Mouse (Mus musculus) midbrain, embryonic 15.5 days (tissue): Measurements from ENCODE around the gene Dst. TPM values are rescaled to one million over a fixed set of nuclear protein-coding genes. Genes with fewer than 3 reads are reported as not detected.
A peak's percentile ranks its signal among the peaks of the same experiment; 100 is the strongest.

Experiments used
- ATAC-seq: fragments of 200-750 bp; cut with Nextera tagmentation; replicated peaks from 2 replicates; pipeline ENCODE4 v1.8.0; 2017; ENCODE audit warnings: moderate TSS enrichment
- H3K27ac ChIP-seq: fragments of 300-500 bp; sonication (generic); 2 replicates; pipeline ENCODE4 v1.5.1; 2015; ENCODE audit warnings: mild to moderate bottlenecking, inconsistent platforms
- H3K27me3 ChIP-seq: fragments of 300-500 bp; sonication (generic); replicated peaks from 2 replicates; pipeline ENCODE4 v1.6.1; 2015; ENCODE audit warnings: inconsistent platforms
- H3K36me3 ChIP-seq: fragments of 300-500 bp; sonication (generic); replicated peaks from 2 replicates; pipeline ENCODE4 v1.6.1; 2015; ENCODE audit warnings: inconsistent platforms
- H3K4me1 ChIP-seq: fragments of 300-500 bp; sonication (generic); 2 replicates; pipeline ENCODE4 v1.6.1; 2015; ENCODE audit warnings: inconsistent platforms
- H3K4me2 ChIP-seq: fragments of 300-500 bp; sonication (generic); 2 replicates; pipeline ENCODE4 v1.6.1; 2015; ENCODE audit warnings: inconsistent platforms, mild to moderate bottlenecking, moderate library complexity
- H3K4me3 ChIP-seq: fragments of 300-500 bp; sonication (generic); 2 replicates; pipeline ENCODE4 v1.5.1; 2015; ENCODE audit warnings: mild to moderate bottlenecking, inconsistent platforms
- H3K9ac ChIP-seq: fragments of 300-500 bp; sonication (generic); 2 replicates; pipeline ENCODE4 v1.6.1; 2015; ENCODE audit warnings: mild to moderate bottlenecking, inconsistent platforms
- H3K9me3 ChIP-seq: fragments of 300-500 bp; sonication (generic); 2 replicates; pipeline ENCODE4 v1.6.1; 2016; ENCODE audit warnings: inconsistent platforms
- WGBS: fragments of 180-500 bp; shearing (Covaris S2); methylation state at CpG from one replicate; pipeline ENCODE4 v1.1.7; 2015; ENCODE audit warnings: mixed read lengths; 5-methylcytosine and 5-hydroxymethylcytosine counted together
- polyA plus RNA-seq: library from polyadenylated mRNA; unstranded; fragments of >200 nt; fragmentation: Nextera tagmentation; extraction: Ambion mirVana; gene quantifications from 2 replicates; pipeline ENCODE4 v1.2.1, GENCODE M21; 2015

Dst gene
- polyA plus RNA-seq, 1 experiment from 2014 or later = 43.0 TPM

DNA sequence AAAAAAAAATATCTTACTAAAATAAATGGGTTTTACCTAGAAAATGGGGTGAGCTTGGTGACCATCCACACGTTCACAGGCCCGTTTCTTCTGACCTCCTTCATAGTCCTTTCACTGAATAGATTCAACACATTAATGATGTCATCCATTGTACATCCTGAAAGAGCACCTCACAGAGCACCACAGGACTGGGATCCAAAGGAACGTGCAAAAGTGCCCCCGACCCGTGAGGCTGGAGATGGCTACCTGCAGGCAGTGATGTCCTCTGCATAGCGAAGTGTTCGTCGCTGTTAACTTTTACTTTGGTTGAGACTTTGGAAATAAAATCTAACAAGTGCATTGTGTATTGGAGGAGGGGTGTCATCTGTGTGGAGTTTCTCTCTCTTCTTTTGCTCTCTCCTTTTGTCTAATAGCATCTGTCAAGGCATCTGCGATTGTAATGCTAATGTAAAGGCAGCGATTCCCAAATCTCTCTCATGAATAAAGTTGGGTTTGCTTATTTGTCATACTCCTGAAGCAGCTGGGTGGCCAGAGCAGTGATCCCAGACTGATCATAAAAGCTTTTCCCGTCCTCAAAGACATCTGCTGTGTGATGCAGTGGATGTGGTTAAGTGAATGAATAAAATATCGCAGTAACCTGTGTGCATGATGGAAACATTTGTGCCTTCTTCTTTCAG is 275.4 kb downstream of the Dst start:
- Histone ChIP-seq H3K36me3 (peaks cover 9% of the 10 kb centered on the region), H3K27me3 (no peaks in the 10 kb centered on the region), H3K4me3 (no peak overlapping the region), H3K9me3 (no peaks in the 10 kb centered on the region), H3K9ac (no peak overlapping the region), H3K27ac (0 out of 2 replicates have a peak overlapping the region, but pooled peaks have one; percentile 8), H3K4me1 (peaks cover 15% of the 10 kb centered on the region), H3K4me2 (no peak overlapping the region)
- 0 out of 2 replicates have a peak, but pooled peaks have one; percentile 34 for ATAC-seq
- 24% methylated on average over 12 of the region's 12 CpGs for WGBS

DNA sequence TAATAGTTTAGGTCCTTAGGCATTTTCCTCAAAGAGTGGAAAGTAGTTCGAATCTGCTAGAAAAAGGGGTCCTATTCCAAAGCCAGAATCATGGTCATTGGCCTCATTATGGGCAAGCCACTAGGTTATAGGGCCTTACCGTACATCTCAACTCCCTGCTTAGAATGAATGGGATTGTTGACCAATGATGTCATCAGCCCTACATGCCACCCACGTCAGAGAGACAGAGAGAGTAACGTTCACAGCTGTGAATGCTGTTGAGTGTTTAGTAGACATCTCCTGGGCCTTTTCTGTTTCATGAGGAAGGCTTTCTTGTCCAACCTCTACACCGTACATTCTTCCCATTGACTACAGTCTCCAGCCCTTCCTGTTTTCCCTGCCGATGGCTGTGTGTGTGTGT is 276.2 kb downstream of the Dst start:
- Histone ChIP-seq H3K4me3 (no peak overlapping the region), H3K9me3 (no peaks in the 10 kb centered on the region), H3K36me3 (peaks cover 5% of the 10 kb centered on the region), H3K27ac (no peak overlapping the region), H3K27me3 (no peaks in the 10 kb centered on the region), H3K9ac (no peak overlapping the region), H3K4me1 (peaks cover 15% of the 10 kb centered on the region), H3K4me2 (no peak overlapping the region)
- WGBS = 63% methylated on average over 6 of the region's 6 CpGs
- no peak; the same call in 1 of the 2 replicates for ATAC-seq

DNA sequence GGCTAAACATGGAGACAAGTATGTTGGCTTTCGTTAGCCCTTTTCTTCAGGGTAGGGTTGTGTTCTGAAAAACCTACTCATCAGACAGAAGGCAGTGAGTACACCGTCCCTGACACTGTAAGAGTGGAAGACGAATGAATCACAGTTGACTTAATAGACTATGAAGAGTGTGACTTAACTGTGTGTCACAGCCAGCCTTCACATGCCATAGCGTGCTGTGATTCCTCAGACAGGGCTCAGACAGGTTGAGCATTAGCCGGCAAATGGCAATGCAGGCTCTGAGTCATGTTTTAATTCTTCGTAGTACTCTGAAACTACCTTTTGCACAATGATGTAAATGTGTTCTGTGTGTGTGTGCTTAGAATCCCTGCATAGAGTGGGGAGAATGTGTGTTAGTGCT is 278.0 kb downstream of the Dst start:
- Histone ChIP-seq H3K27ac (no peak overlapping the region), H3K27me3 (no peaks in the 10 kb centered on the region), H3K4me2 (no peak overlapping the region), H3K4me3 (no peak overlapping the region), H3K36me3 (0 out of 2 replicates have a peak, but pooled peaks cover 3% of the 10 kb centered on the region), H3K9ac (no peak overlapping the region), H3K9me3 (no peaks in the 10 kb centered on the region), H3K4me1 (peaks cover 15% of the 10 kb centered on the region)
- 91% methylated on average over 6 of the region's 6 CpGs for WGBS
- ATAC-seq = no peak

DNA sequence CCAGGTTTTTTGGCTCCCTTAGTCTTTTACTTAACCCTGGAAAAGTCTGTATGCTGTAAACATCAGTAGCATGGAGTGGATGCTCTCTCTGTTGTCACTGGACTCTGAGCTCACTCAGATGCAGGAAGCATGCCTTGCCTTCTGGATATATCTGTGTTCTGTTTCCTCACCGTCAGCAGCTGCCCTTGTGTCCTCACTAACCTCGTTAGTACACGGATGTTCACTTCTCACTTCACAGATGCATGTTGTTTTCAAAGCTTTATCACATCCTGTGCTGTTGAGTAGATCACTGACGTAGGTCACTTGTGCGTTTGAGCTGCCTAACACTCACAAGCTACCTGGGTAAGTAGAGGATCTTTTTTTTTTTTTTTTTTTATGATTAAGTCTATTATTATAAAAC is 279.5 kb downstream of the Dst start:
- Histone ChIP-seq H3K4me2 (no peak overlapping the region), H3K9ac (no peak overlapping the region), H3K27ac (no peak overlapping the region), H3K36me3 (peaks cover 4% of the 10 kb centered on the region; the same call in 1 of the 2 replicates), H3K4me1 (peaks cover 11% of the 10 kb centered on the region), H3K9me3 (no peaks in the 10 kb centered on the region), H3K27me3 (no peaks in the 10 kb centered on the region), H3K4me3 (no peak overlapping the region)
- no peak for ATAC-seq
- 82% methylated on average over 5 of the region's 5 CpGs for WGBS

DNA sequence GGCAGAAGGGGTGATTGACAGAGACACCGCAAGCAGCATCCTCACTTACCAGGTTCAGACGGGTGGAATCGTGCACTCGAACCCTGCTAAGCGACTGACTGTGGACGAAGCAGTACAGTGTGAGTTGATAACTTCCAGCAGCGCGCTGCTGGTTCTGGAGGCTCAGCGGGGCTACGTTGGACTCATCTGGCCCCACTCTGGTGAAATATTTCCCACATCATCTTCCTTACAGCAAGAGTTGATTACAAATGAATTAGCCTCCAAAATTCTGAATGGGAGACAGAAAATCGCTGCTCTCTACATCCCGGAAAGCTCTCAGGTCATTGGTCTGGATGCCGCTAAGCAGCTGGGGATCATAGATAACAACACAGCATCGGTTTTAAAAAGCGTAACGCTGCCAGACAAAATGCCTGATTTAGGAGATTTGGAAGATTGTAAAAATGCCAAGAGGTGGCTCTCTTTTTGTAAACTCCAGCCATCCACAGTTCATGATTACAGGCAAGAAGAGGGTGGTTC is 280.8 kb downstream of the Dst start:
- no peak overlapping the region for H3K9ac ChIP-seq
- no peaks in the 10 kb centered on the region for H3K9me3 ChIP-seq
- no peak overlapping the region for H3K27ac ChIP-seq
- no peaks in the 10 kb centered on the region for H3K27me3 ChIP-seq
- no peak overlapping the region for H3K4me3 ChIP-seq
- H3K4me1 ChIP-seq = no peaks in the 10 kb centered on the region
- peaks cover 16% of the 10 kb centered on the region for H3K36me3 ChIP-seq
- 87% methylated on average over 16 of the region's 16 CpGs for WGBS
- ATAC-seq = no peak
- no peak overlapping the region for H3K4me2 ChIP-seq

DNA sequence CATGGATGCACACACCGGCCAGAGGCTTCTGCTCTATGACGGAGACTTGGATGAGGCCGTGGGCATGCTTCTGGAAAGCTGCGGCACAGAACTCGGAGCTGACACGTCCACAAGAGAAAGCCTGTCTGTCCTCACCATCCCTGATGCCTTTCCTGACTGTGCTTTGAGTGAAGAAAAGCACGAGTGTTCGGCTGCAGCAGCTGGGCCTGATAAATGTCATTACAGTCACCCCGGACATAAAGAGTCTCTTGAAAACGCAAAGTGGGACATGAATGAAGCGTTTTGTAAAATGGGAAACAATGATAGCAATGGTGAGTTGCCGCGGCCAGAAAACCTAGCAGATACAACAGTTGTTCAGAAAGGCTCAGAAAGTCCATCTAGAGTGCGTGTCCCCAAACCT is 281.3 kb downstream of the Dst start:
- H3K9me3 ChIP-seq = no peaks in the 10 kb centered on the region
- H3K27ac ChIP-seq = no peak overlapping the region
- H3K9ac ChIP-seq = no peak overlapping the region
- no peaks in the 10 kb centered on the region for H3K4me1 ChIP-seq
- WGBS = 84% methylated on average over 14 of the region's 14 CpGs
- no peak for ATAC-seq
- no peak overlapping the region for H3K4me3 ChIP-seq
- peaks cover 22% of the 10 kb centered on the region for H3K36me3 ChIP-seq
- no peaks in the 10 kb centered on the region for H3K27me3 ChIP-seq
- H3K4me2 ChIP-seq = no peak overlapping the region

DNA sequence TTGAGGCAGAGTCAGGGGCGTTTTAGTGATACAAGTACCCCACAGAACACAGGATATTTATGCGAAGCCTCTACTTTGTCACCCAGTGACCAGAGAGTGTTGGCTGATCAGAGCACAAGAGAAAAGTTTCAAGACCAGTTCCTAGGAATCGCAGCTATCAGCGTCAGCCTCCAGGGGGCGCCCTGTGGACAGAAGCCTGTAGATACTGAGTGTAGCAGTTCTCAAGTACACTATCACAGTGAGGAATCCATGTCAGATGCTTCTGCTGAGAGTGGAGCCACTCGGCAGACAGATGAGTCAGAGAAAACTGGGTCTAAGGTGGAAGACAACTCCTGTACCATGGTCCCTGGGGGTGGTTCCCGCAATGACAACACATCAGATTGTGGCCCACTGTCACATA is 281.9 kb downstream of the Dst start:
- 66% methylated on average over 7 of the region's 7 CpGs for WGBS
- Histone ChIP-seq H3K4me3 (no peak overlapping the region), H3K36me3 (peaks cover 24% of the 10 kb centered on the region), H3K9ac (no peak overlapping the region), H3K4me1 (no peaks in the 10 kb centered on the region), H3K4me2 (no peak overlapping the region), H3K27ac (no peak overlapping the region), H3K9me3 (no peaks in the 10 kb centered on the region), H3K27me3 (no peaks in the 10 kb centered on the region)
- ATAC-seq = no peak

DNA sequence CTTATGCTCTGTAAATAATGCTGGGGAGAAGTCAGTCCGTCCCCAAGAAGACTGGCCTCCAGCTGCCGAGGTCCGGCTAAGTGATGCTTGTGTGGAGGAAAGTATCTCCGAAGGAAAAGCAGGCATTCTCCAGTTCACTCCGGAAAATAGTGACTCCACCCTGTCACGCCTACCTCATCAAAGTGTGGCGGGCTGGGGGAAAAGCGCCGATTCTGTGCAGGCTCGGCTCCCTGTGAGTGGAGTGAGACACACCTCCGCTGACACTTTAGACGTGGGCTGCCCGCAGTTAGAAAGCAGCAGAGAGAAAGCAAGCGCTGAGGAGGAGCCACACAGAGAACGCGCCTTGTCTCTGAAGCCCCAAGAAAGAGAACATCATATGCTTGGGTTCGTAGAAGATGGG is 284.1 kb downstream of the Dst start:
- H3K4me3 ChIP-seq = no peak overlapping the region
- no peak overlapping the region for H3K27ac ChIP-seq
- no peaks in the 10 kb centered on the region for H3K9me3 ChIP-seq
- H3K9ac ChIP-seq = no peak overlapping the region
- peaks cover 31% of the 10 kb centered on the region for H3K36me3 ChIP-seq
- no peak for ATAC-seq
- no peaks in the 10 kb centered on the region for H3K4me1 ChIP-seq
- H3K27me3 ChIP-seq = no peaks in the 10 kb centered on the region
- no peak overlapping the region for H3K4me2 ChIP-seq
- 93% methylated on average over 17 of the region's 17 CpGs for WGBS

DNA sequence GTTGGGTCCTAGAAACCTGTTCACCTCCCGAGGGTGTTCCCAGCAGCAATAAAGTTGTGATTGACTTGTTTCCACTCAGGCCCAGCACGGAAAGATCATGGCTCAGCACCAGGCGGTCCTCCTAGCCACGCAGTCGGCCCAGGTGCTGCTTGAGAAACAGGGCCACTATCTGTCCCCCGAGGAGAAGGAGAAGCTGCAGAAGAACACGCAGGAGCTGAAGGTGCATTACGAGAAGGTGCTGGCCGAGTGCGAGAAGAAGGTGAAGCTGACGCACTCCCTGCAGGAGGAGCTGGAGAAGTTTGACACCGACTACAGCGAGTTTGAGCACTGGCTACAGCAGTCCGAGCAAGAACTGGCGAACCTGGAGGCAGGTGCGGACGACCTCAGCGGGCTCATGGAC is 292.8 kb downstream of the Dst start:
- no peaks in the 10 kb centered on the region for H3K9me3 ChIP-seq
- 93% methylated on average over 18 of the region's 18 CpGs for WGBS
- H3K9ac ChIP-seq = no peak overlapping the region
- peaks cover 53% of the 10 kb centered on the region for H3K36me3 ChIP-seq
- H3K4me2 ChIP-seq = no peak overlapping the region
- H3K27ac ChIP-seq = no peak overlapping the region
- no peaks in the 10 kb centered on the region for H3K27me3 ChIP-seq
- H3K4me1 ChIP-seq = no peaks in the 10 kb centered on the region
- no peak for ATAC-seq
- no peak overlapping the region for H3K4me3 ChIP-seq

DNA sequence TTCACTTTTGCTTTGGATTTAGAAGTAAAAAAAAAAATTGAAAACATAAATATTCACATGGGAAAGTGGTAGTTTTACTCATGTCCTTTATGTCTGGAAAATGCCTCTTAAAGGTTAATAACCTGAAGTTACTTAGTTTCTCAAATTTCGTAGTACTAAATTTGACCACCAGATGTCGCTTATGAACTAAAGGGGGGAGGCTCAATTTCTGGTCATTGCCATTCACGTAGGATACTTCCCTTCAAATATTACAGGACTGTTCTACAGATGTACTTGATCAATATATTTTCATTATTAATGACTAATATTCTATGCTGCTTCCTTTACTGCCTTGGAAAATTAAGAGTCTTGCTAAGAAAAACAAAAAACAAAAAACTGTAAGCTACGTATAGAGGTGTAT is 293.5 kb downstream of the Dst start:
- WGBS = 42% methylated on average over 4 of the region's 4 CpGs
- Histone ChIP-seq H3K4me3 (no peak overlapping the region), H3K9me3 (no peaks in the 10 kb centered on the region), H3K4me2 (no peak overlapping the region), H3K27ac (no peak overlapping the region), H3K36me3 (peaks cover 49% of the 10 kb centered on the region), H3K27me3 (no peaks in the 10 kb centered on the region), H3K4me1 (no peaks in the 10 kb centered on the region), H3K9ac (no peak overlapping the region)
- no peak for ATAC-seq

DNA sequence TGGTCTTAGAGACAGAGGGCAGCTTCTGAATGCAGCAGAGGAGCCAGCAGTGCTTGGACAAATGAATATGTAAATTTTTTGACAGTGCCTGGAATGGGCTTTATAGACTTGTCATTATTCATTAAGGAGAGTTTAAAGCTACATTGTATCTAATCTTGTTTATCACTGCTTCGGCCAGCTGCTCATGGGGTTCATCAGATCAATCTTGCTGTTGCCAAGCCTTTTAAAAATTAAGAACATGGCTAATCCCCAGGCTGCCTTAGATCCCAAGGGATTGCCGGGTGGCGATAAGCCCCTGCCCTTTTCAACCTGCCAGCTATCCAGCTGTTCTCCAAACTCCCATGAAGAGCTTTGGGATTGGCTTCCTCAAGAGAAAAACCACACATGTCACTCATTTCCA is 303.7 kb downstream of the Dst start:
- H3K27ac ChIP-seq = no peak overlapping the region
- H3K27me3 ChIP-seq = no peaks in the 10 kb centered on the region
- no peak overlapping the region for H3K4me3 ChIP-seq
- no peak overlapping the region for H3K9ac ChIP-seq
- H3K4me2 ChIP-seq = no peak overlapping the region
- H3K4me1 ChIP-seq = peaks cover 4% of the 10 kb centered on the region
- WGBS = 24% methylated on average over 3 of the region's 3 CpGs
- H3K36me3 ChIP-seq = peaks cover 38% of the 10 kb centered on the region
- 0 out of 2 replicates have a peak, but pooled peaks have one; percentile 33 for ATAC-seq
- no peaks in the 10 kb centered on the region for H3K9me3 ChIP-seq

DNA sequence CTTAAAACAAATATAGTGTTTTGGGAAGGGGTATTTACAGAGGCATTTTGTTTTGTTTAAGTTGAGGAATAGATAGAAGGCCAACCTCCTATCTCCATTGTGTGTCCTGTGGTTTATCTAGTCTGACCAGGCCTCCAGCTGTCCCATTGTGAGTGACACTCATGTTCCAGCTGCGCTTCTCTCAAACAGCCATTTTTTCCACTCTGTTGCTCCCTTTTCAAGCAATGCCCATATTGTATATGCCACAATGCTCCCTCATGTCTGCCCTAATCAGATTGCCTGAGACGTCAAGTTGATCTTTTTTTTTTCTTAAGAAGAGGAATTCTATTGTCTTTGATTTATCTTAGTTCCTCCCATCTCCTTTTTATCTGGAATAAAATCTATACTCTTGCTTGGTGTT is 308.4 kb downstream of the Dst start:
- H3K27ac ChIP-seq = no peak overlapping the region
- H3K9ac ChIP-seq = no peak overlapping the region
- ATAC-seq = no peak
- WGBS = 24% methylated on average over 2 of the region's 2 CpGs
- no peaks in the 10 kb centered on the region for H3K9me3 ChIP-seq
- H3K36me3 ChIP-seq = peaks cover 44% of the 10 kb centered on the region
- H3K4me3 ChIP-seq = no peak overlapping the region
- H3K27me3 ChIP-seq = no peaks in the 10 kb centered on the region
- peaks cover 4% of the 10 kb centered on the region for H3K4me1 ChIP-seq
- H3K4me2 ChIP-seq = no peak overlapping the region

DNA sequence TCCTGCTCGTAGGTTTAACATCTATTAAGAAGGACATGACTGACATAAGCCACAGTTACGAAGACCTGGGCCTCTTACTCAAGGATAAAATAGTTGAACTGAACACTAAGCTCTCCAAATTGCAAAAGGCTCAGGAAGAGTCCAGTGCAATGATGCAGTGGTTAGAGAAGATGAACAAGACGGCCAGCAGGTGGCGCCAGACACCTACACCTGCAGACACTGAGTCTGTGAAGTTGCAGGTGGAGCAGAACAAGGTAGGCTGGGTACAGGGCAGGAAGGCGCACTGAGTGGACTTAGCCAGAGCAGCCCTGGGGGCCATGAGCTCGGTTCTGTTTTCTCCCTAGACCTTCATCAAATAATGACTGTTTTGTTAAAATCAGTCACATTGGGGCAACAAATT is 310.3 kb downstream of the Dst start:
- no peak overlapping the region for H3K9ac ChIP-seq
- 35% methylated on average over 6 of the region's 6 CpGs for WGBS
- no peak overlapping the region for H3K4me2 ChIP-seq
- H3K4me3 ChIP-seq = no peak overlapping the region
- H3K27me3 ChIP-seq = no peaks in the 10 kb centered on the region
- peak; percentile 85 for ATAC-seq
- no peaks in the 10 kb centered on the region for H3K4me1 ChIP-seq
- H3K9me3 ChIP-seq = no peaks in the 10 kb centered on the region
- no peak overlapping the region for H3K27ac ChIP-seq
- H3K36me3 ChIP-seq = peaks cover 29% of the 10 kb centered on the region
